Mouse (Mus musculus) frontal cortex, postnatal 25 days (tissue): ENCODE results near the gene Ivns1abp.
"Not testable (repeated sequence)": the region's sequence is repeated elsewhere in the genome, so short reads cannot be mapped to it uniquely, and the experiment has no call there.

Source experiments
- DNase-seq, 2 experiments: peaks; one replicate each; pipeline ENCODE4 v3.0.0; 2022; ENCODE audit warnings: low spot score in 2 of 2

Ivns1abp gene

DNA sequence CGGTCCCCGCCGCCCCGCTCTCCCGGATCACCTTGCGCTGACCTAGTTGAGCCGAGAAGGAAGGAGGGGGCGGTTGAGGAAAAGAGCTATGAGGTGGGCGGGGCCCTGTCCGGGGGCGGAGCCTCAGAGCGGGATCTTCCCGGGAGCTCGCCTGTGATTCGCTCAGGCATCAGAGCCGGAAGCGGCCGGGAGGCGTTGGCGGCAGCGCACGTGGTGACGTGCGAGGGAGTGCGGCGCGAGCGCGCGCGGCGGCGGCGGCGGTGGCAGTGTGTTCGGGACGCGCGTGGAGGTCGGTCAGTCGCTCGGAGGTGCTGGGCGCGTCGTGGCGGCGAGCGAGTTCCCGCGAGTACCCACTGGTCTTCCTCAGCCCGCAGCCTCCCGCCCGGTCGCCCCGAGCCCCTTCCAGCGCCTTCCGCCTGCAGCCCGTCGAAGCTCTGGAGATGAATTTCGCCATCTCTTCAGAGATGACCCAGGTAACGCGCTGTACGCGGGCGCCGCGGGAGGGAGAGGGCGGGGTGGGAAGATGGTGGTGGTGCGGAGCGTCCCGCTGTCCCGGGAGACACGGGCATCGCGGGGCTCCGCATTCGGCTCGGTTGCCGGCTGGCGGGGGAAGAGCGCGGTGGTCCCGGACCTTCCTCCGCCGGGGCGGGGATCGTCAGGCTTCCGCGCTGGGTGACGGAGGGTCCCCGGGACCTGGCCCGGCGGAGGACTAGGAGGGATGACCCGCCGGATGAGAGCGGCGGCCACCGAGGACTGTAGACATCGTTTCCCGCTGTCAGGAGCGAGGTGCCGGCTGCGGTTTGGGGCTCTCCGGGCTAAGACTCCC, at the start of gene Ivns1abp:
Ivns1abp (plus strand) TSS at position 195 of the 826 bp plus-strand sequence.
- peak; percentile 92 to 97 for DNase-seq

DNA sequence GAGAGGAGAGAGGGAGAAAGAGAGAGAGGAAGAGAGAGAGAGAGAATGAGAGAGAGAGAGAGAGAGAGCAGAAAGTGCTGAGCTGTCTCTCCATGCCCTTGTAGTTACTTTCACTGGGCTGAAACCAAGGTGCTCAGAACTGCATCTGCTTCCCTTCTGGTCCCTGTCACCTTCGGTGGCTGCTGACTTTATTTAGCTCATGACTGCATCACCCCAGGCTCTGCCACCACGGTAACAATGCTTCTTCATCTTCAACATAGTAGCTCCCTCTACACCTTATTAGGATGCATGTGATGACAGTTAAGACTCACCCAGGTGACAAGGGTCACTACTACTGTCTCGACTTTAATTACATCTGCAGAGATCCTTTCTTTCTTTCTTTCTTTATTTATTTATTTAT, 48.8 kb upstream of the Ivns1abp start:
- DNase-seq: no peak

DNA sequence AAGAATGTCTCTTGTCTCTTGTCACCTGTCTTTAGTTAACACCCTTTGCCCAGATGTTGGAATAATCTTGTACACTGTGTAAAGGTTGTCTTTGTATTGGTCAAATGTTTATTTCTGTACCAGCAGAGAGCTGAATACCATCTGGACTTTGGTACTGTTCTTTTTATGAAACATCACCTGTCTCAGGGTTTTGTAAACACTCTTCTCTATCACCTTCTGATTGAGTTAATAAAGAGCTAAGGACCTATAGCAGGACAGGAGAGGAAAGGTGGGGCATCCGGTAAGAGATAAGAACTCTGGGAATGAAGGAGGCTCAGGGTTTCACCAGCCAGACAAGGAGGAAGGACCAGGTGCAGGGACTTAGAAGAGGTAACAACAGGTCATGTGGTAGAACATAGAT, 47.7 kb upstream of the Ivns1abp start:
- no peak for DNase-seq

DNA sequence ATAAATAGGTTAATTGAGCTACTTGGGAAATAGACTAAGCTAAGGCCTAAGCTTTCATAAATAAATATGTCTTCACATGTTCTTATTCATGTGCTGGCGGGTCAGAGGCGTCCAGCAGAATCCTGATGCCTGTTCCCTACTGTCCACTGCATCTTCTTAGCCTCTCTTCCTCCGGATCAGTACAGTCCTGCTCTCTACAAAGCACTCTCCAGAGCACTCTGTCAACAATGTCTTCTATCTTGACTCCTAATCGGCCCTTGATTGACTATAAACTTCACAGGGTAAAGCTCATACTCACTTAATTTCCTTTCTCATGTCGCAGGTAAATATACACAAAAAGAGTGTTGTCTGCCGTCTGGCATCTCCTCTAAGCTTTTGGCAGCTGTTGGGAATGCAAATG, 47.3 kb upstream of the Ivns1abp start:
- DNase-seq: no peak

DNA sequence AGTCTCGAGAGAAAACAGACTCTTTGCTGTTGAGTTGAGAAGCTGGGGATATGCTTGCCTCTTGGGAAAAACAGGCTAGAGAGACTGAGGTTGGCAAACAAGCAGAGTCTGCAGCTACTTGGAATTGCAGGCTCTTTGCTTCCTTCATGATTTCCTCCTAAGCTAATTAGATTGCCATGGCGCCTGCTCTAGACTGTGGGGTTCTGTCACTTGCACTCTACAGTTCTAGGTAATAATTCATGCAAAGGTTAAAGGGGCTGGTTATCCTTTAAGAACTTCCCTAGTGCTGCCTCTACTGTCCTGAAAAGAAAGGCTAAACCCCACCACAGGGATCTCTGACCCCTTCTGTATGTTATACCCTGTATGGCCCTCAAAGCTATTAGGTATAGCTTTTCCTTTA, 46.7 kb upstream of the Ivns1abp start:
- no peak for DNase-seq

DNA sequence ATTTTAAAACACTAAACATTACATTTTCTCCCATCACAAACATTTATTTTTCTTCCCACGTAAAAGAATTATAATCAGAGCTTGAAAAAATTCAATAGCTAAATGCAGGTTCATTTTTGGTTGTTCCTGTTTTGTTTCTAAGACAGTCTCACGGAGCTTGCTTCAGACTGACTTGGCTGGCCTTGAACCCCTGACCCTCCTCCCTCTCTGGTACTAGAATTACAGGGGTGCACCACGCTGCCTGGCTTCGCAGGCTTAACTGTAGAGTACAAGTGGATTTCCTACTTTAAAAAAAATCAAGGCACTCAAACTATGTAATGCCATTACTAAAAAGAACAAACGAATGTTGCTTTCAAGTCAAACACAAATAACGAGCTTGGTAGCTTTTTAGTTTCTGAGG, 42.8 kb upstream of the Ivns1abp start:
- DNase-seq: no peak

DNA sequence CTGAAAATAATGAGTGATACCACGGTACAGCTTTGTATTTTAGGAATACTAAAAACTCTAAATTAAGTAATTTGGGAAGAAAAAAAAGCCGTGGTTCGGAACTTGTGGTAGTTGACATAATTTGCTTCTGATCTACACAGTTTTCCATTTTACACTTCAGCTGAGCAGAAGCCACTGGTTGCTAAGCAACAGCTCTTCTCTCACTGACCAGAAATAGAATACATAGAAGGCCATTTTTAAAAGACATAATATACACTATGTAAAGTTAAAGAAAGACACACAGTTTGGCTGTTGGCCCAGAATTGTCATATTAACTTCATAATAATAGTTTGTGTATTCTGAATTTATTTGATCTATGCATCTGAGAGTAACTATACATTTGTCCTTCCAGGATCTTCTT, 42.4 kb upstream of the Ivns1abp start:
- DNase-seq: no peak

DNA sequence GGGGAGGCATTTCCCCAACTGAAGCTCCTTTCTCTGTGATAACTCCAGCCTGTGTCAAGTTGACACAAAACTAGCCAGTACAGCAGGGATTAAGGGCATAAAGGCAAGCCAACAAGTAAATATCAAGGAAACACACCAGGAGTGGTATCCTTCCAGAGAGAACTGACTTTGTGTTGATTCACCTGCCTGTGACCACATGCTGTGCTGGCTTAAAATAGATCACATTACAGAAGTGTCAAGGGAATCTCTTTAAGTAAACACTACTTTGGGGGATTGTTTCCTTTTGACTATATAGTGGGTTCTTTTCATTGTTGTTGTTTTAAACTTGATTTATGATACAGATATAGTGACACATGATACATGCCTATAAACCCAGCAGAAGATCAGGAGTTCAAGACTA, 41.0 kb upstream of the Ivns1abp start:
- no peak for DNase-seq

DNA sequence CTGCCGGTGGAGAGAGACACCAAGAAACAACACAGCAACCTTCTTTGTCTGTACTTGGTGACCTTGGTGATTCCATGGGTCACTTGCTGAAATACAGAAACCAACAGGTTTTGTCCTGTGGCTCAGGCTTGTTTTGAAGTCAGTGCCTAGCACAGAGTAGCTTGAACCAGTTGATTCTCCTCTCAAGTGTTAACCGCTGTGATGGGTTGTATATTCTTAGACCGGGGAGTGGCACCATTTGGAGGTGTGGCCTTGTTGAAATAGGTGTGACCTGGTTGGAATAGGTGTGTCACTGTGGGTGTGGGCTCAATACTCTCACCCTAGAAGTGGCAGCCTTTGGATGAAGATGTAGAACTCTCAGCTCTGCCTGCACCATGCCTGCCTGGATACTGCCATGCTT, 39.3 kb upstream of the Ivns1abp start:
- not testable (repeated sequence) for DNase-seq

DNA sequence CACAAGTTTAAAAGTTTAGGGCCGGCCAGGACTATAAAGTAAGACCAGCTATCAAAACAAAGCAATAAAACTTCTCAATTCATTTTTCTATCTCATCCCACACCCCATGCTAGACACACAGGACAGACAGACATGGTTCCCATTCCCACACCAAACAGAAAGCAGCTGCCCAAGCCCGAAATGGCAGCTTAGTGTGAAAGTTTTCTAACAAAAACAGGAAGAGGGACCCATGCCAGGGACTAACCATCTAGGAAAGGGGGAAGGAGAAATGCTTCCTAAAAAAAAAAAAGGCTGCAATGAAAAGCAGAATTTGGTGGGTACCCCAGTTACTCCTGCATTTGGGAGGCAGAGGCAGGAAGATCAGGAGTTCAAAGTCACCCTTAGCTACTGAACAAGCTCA, 37.2 kb upstream of the Ivns1abp start:
- no peak for DNase-seq

DNA sequence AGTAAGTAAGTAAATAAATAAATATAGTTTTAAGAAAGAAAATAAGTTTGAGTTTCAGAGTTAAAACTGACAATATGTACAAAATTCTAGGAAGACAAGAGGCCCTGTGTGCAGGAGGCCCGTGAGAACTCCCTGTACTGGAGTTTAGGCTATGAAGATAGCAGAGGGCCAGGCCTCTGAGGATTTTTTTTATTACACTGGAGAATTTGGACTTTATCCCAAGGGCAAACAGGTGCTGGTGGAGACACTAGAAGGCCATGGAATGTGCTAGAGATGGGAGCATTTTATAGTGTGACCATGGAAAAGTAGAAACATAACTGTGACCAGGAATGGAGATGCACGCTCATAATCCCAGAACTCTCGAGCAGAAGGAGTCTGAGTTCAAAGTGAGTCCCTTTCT, 36.5 kb upstream of the Ivns1abp start:
- no peak for DNase-seq

DNA sequence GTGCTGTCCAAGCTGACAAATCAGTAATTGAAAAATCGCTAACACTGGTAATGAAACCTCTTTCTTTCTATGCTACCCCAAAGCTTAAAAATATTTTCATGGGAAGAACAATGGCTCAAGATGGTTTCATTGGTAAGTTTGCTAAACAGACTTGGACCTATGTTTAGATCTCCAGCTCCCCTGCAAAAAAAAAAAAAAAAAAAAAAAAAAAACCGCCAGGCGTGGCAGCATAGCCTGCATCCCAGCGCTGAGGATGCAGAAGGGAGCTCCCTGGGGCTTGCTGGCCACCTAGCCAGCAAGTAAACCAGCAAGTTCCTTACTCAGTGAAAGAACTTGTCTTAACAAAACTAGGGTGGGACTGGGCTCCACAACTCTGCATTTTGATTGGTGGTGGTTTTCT, 35.8 kb upstream of the Ivns1abp start:
- DNase-seq: no peak

DNA sequence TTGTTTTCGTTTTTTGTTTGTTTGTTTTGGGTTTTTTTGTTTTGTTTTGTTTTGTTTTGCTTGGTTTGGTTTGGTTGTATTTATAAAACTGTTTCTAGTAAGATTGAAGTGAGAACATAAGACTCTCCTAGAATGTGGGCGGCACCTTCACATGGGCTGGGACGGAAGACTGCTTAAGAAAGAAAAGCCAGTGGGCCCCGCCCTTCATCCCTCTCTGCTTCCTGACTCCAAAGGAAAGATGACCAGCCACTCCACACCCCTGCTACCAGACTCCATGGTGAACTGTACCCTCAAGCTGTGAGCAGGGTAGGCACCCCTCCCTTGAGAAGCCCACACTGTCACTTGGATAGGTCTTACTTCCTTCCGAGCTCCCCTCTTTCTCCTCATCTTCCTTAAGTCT, 33.8 kb upstream of the Ivns1abp start:
- DNase-seq: no peak

DNA sequence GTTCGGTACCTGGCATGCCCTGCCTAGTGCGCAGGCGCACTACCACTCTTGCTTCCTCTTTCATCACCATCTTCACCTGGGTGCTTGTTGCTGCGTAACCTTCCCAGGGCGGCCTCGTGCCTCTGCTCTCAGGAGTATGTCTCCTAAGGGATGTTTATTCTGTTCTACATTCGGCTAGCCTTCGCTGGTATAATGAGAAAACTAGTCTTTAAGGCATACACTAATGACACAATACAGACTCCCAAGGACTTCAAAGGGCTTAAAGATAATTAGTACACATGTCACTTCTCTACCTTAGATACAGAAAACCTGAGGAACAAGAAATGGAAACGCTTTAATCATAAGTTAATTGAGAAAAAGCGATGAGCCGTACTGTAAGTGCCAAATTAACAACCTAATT, 32.9 kb upstream of the Ivns1abp start:
- no peak for DNase-seq

DNA sequence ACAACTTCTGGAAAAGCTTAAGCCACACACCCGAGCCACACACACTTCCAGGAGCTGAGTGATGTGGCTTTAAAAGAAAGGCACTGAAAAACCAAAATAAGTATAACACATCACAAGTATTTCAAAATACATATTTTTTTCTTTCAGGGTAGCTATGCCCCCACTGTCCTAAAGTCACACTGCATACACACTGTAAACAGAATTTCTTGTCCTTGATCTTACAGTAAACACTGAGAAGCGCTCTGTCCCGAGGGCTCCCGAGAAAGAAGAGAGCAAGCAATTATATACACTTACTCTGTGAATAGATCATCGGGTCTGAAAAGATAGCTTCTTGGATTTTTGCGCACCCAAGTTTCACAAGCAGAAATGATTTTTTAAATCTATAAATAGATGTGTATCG, 25.0 kb upstream of the Ivns1abp start:
- DNase-seq: no peak

DNA sequence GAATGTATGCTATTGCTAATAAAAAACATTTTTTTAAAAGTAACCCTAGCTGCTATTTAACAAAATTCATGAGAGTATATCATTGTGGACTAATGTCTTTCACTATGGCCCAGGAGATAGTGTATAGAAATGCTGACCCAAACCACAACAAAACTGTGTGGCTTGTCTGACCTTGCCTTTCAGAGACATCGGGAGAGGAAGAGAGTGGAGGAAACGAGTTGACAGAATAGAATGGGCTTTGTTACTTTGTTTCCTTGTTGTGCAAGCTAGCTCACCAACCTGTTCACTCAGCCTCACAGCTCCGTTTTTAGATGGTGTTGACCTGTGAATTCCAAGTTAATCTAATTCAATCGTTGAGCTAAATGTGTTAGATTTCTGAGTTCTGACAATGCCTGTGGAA, 23.9 kb upstream of the Ivns1abp start:
- no peak for DNase-seq

DNA sequence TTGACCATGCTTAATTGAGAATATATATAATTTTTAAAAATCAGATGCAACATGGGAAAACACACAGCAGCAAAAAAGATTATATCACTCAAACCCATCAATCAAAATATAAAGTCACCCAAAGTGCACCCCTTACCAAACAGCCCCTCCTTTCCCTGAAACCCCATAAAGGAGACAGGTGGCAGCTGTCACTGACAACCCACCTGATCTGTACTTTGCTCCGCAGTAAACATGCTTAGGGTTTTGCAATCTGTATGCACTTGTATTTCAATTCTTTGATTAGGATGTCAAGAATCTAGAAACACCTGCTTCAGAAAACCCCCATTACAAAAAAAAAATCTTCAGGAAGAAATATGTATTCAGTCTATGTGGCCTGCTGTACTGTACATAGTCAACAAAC, 18.9 kb upstream of the Ivns1abp start:
- DNase-seq: no peak

DNA sequence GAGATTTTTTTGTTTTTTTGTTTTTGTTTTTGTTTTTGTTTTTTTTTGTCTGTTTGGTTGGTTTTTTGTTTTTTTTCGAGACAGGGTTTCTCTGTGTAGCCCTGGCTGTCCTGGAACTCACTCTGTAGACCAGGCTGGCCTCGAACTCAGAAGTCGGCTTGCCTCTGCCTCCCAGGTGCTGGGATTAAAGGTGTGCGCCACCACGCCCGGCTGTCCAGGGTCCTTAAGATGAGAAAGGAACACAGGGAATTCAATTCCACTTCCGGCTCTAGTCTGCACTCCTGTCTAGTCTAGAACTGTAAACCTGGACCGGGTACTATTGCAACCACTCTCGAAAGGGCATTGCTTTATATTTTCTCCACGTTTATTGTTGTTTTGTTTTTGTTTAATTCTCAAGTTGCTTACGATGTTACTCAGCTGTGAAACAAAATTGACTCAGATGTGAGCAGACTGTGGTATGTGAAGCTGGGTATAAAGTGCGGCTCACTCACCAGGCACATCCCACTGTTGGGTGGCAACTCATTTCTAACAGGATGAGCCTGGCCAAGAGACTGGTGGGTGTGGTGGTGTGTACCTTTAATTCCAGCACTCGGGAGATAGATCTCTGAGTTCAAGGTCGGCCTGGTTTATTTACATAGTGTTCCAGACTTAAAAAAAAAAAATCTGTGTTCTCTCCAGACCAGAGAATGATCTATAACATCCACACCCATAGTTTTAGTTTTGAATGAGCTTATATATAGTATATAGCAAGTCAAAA, 15.8 kb upstream of the Ivns1abp start:
- no peak for DNase-seq

DNA sequence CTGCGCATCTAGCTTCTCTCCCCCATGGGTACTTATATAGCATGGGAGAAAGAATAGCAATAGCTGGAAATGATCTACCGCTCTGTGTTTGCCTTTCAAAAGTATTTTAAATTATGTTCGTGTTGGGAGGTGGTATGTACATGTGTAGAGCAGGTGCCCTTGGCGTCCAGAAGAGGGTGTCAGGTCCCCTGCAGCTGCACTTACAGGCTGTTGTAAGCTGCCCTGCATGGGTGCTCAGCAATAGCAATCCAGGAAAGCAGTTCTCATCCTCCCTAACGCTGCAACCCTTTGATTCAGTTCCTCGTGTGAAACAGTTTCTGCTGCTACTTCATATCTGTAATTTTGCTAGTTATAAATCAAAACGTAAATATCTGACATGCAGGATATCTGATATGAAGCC, 14.7 kb upstream of the Ivns1abp start:
- DNase-seq: no peak

DNA sequence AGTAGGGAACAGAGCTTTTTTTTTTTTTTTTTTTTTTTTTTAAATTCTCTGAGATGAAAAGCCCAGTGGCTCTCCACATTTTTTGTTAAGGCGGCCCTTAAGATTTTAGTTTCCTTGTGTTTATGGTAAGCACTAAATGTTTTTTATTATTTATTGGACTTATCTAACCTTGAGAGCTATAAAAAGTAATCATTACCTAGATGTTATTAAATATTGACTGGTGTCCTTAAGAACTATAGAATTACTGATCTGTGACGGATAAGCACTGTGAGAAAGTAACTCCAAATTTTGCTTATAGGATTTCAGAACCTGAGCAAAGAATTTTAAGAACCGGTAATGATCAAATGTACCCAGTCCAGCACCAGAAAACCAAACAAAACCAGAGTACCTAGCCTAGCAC, 11.5 kb upstream of the Ivns1abp start:
- no peak for DNase-seq

DNA sequence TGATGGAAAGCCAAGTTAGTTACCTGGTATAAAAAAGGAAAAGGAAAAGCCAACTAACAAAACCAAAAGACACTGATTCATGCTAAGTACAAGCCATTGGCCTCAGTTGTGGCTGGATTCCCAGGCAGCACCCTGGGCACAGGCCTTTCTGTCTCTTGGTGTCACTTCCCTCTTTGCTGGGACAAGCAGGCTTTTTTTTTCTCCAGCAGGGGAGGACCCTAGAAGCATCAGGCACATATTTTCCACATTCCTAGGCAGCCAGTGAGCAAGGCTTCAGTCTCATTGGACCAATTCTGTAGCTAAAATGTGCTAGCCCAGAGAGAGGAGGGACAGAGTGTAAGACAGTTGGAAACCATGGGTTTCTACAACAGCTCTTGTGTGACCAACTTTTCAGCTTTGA, 6.0 kb upstream of the Ivns1abp start:
- no peak for DNase-seq

DNA sequence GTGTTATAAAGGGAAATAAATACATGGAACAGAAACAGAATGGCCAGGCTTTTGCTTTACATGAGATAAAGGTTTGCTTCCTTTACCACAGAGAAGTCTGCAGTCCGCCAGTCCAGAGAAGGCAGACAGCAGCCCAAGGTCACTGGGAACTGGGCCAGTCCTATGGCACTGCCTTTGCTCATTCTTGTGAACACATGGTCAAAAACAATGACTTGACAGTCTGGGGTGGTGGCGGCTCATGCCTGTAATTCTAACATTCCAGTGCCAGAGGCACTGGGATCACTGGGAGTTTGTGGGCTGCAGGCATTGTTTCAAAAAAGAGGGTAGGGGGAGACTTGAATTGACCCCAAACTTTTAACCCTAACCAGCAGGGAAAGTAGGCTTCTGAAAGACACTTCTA, 5.3 kb upstream of the Ivns1abp start:
- DNase-seq: no peak

DNA sequence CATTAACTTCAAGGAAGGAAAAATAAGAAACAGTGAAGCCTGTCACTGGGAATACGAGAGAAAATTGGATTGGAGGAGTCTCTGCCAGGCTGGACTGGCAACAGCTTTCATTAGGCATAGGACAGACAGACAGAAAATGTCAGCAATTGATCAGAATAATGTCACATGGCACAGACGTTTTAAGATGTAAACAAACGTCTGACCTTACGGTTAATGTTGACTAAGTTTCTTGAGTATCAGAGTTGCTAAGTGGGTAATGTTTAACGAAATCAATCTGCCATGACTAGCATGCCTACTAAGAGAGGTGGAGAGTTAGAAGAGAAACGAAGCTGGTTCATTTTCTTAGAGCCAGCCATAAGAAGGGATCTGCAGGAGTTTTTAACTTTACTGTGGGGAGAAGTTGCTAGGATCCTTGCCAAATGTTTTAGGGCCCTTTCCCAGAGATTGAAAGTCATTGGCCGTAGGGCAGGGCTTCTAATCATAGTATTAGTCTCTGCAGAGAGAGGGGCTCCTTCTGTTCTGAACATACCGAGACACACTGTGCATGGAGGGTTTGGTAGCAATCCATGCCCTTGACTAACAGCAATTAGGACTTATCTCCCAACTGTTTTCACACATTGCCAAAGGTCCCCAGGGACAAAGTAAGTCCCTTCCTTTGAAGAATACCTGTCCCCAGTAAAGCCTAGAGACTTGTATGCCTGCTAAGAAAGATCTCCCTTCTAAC, 2.8 kb upstream of the Ivns1abp start:
- no peak for DNase-seq
